Mouse (Mus musculus) limb, embryonic 15.5 days (tissue): ENCODE data around the gene Ddx39b. TPM values are rescaled to one million over a fixed set of nuclear protein-coding genes. Genes with fewer than 3 reads are reported as not detected.
A peak's percentile ranks its signal among the peaks of the same experiment; 100 is the strongest.

ENCODE experiments used
- ATAC-seq: fragments of 200-750 bp; cut with Nextera tagmentation; 2 replicates; pipeline ENCODE4 v1.8.0; 2017; ENCODE audit warnings: low read depth, moderate TSS enrichment; ENCODE audit not compliant: insufficient number of reproducible peaks, low FRiP score, low TSS enrichment
- H3K27ac ChIP-seq: fragments of 300-500 bp; sonication (generic); 2 replicates; pipeline ENCODE4 v1.5.1; 2015; ENCODE audit warnings: moderate library complexity, mild to moderate bottlenecking, inconsistent platforms
- H3K27me3 ChIP-seq: fragments of 300-500 bp; sonication (generic); 2 replicates; pipeline ENCODE4 v1.6.1; 2015; ENCODE audit warnings: inconsistent platforms
- H3K36me3 ChIP-seq: fragments of 300-500 bp; sonication (generic); 2 replicates; pipeline ENCODE4 v1.6.1; 2015; ENCODE audit warnings: inconsistent platforms
- H3K4me1 ChIP-seq: fragments of 300-500 bp; sonication (generic); 2 replicates; pipeline ENCODE4 v1.6.1; 2015; ENCODE audit warnings: inconsistent platforms
- H3K4me2 ChIP-seq: fragments of 300-500 bp; sonication (generic); 2 replicates; pipeline ENCODE4 v1.6.1; 2015; ENCODE audit warnings: mild to moderate bottlenecking, inconsistent platforms
- H3K4me3 ChIP-seq: fragments of 300-500 bp; sonication (generic); 2 replicates; pipeline ENCODE4 v1.5.1; 2015; ENCODE audit warnings: mild to moderate bottlenecking, inconsistent platforms
- H3K9ac ChIP-seq: fragments of 300-500 bp; sonication (generic); 2 replicates; pipeline ENCODE4 v1.6.1; 2015; ENCODE audit warnings: inconsistent platforms
- H3K9me3 ChIP-seq: fragments of 300-500 bp; sonication (generic); 2 replicates; pipeline ENCODE4 v1.6.1; 2016; ENCODE audit warnings: inconsistent platforms
- WGBS: fragments of 180-500 bp; shearing (Covaris S2); methylation state at CpG from one replicate; pipeline ENCODE4 v1.1.7; 2015; 5-methylcytosine and 5-hydroxymethylcytosine counted together
- polyA plus RNA-seq: library from polyadenylated mRNA; unstranded; fragments of >200 nt; fragmentation: Nextera tagmentation; extraction: Ambion mirVana; gene quantifications from 2 replicates; pipeline ENCODE4 v1.2.1, GENCODE M21; 2015

The Ddx39b gene
- polyA plus RNA-seq, 1 experiment from 2014 or later: 401 TPM

DNA sequence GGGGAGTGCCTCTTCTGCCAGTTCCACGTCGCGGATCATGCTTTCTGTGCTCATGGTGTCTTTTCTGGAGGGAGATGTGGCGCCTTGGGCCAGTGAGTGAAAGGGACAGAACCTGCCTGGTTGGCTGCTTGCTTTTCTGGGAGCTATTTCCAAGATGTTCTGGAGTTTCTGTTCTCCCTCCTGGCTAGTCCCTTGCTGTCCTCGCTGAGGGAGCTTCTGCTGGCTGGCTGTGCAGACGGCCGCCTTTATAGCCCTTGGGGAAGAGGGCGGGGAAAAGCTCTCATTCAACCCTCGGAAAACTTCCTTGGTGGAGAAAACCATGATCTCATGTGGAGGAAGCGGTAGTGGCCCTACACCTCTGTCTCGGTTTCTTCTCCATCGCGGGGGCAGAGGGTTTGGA, 39.8 kb upstream of the Ddx39b start, which contains the start of gene Tnf:
TSS of gene Tnf (minus strand) at position 221 of the 400 bp plus-strand sequence.
- Histone ChIP-seq H3K4me1 (peaks cover 4% of the 10 kb centered on the region; the same call in 1 of the 2 replicates), H3K9me3 (no peaks in the 10 kb centered on the region), H3K4me2 (0 out of 2 replicates have a peak within 1 kb of the TSS, but pooled peaks have one; percentile 5), H3K27ac (no peak within 1 kb of the TSS), H3K4me3 (peak within 1 kb of the TSS; percentile 12; the same call in 1 of the 2 replicates), H3K36me3 (no peaks in the 10 kb centered on the region), H3K27me3 (peaks cover 54% of the 10 kb centered on the region), H3K9ac (no peak within 1 kb of the TSS)
- WGBS: 23% methylated on average over 13 of the region's 13 CpGs
- no peak for ATAC-seq

- Histone ChIP-seq H3K9ac (no peak overlapping the region), H3K9me3 (no peaks in the 10 kb centered on the region), H3K4me1 (peaks cover 4% of the 10 kb centered on the region; the same call in 1 of the 2 replicates), H3K27me3 (peaks cover 51% of the 10 kb centered on the region), H3K27ac (no peak overlapping the region), H3K4me3 (no peak overlapping the region), H3K36me3 (no peaks in the 10 kb centered on the region), H3K4me2 (no peak overlapping the region)
- 71% methylated on average over 4 of the region's 4 CpGs for WGBS
- no peak for ATAC-seq
Measured at GRCm38 (mm10) chr17:35202442-35202841, 39.1 kb upstream of the Ddx39b start.

DNA sequence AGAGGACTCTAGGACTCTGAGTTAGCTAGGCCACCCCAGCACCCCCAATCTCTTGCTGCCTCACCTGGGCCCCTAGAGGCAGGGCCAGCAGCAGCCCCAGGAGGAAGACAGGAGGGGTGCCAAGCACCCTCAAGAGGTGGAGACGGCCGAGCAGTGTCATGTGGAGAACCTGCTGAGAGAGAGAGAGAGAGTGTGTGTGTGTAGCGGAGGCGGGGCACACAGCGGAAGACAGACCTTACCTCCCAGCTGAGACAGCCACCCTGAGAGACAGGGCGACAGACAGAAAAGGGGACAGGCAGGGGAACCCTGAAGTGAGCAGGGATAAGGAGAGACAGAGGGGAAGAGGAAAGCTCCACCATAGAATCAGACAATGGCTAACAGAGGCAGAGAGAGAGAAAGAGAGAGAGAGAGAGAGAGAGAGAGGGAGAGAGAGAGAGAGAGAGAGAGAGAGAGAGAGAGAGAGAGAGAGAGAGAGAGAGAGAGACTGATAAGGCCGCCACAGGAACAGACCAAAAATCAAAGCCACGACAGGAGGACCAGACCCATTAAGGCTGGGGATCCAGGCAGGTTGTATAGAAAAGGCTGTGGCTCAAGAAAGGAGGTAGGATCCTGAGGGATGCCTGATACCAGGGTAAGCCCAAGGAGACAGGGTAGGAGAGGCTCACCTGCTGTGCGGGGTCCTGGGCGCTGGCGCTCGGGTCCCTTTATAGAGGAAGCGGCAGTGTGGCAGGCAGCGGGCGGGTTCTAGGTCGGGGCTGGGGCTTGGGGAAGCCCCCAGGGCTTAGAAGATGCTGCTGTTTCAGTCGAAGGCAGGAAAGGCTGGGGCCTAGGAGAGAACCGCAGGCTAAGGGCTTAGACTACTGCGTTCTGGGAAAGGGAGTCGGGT, 36.8 kb upstream of the Ddx39b start, which contains the start of gene Lta:
TSS of gene Lta (minus strand) at position 858 of the 886 bp plus-strand sequence.
- Histone ChIP-seq H3K4me2 (no peak within 1 kb of the TSS), H3K4me1 (peaks cover 4% of the 10 kb centered on the region; the same call in 1 of the 2 replicates), H3K27me3 (peaks cover 47% of the 10 kb centered on the region), H3K27ac (no peak within 1 kb of the TSS), H3K36me3 (no peaks in the 10 kb centered on the region), H3K4me3 (no peak within 1 kb of the TSS), H3K9me3 (no peaks in the 10 kb centered on the region), H3K9ac (no peak within 1 kb of the TSS)
- no peak for ATAC-seq
- WGBS: 29% methylated on average over 20 of the region's 20 CpGs

GRCm38 (mm10) chr17:35205380-35205769, 36.2 kb upstream of the Ddx39b start:
- H3K4me1 ChIP-seq: peaks cover 4% of the 10 kb centered on the region; the same call in 1 of the 2 replicates
- no peak overlapping the region for H3K27ac ChIP-seq
- ATAC-seq: no peak
- no peaks in the 10 kb centered on the region for H3K36me3 ChIP-seq
- WGBS: 47% methylated on average over 10 of the region's 10 CpGs
- H3K9me3 ChIP-seq: no peaks in the 10 kb centered on the region
- H3K4me2 ChIP-seq: no peak overlapping the region
- H3K4me3 ChIP-seq: no peak overlapping the region
- H3K9ac ChIP-seq: no peak overlapping the region
- peaks cover 40% of the 10 kb centered on the region for H3K27me3 ChIP-seq

DNA sequence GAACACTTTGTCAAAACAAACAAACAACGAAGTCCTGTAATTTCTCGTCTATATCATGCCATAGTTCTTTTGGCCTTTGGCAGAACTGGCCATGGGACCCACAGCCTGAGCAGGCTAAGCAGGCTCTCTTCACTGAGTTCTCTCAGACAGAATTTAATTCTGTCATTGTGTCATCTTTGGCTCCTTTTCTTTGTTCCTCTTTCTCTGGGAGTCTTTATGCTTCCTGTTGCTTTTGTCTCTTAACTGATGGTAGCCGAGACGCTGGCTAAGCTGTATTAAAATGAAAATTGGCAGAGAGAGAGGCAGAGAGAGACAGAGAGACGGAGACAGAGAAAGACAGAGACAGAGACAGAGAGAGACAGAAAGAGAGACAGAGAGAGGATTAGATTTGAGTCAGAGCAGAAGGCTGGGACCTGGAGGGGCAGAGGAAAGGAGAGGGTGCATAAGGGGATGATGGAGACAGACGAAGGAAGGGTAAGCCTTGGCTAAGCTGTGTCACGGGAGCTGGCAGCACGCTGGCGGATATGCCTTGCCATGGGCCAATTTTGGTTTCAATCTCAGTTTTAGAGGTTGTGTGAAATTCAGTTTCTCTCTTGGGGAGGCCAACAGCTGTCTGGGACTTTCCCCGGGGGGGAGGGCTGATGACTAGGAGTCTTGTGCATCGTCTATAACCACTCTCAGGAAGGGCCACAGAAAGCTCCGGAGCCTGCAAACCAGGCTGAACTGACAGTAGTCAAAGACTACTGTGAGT, 31.6 kb upstream of the Ddx39b start:
- peaks cover 5% of the 10 kb centered on the region for H3K27me3 ChIP-seq
- 78% methylated on average over 12 of the region's 12 CpGs for WGBS
- no peak overlapping the region for H3K27ac ChIP-seq
- no peaks in the 10 kb centered on the region for H3K4me1 ChIP-seq
- H3K9me3 ChIP-seq: no peaks in the 10 kb centered on the region
- no peaks in the 10 kb centered on the region for H3K36me3 ChIP-seq
- H3K4me2 ChIP-seq: no peak overlapping the region
- ATAC-seq: no peak
- H3K9ac ChIP-seq: no peak overlapping the region
- no peak overlapping the region for H3K4me3 ChIP-seq

DNA sequence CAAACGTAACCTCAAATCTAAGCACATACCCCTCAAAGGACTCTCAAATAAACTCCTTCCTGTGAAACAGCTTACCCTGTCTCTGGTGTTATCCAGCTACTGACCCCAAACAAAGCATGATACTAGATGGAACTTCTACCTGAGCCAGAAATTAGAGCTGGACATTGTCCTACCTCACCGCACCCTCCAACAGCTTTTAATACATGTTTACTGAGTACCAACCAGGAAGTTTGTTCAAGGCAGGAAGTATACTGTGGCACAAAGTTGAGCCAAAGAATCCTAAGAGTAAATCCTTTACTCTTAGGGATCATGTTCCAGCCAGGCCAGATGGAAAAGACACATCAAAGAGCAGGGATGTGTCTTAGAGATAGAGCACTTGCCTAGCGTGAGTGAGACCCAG, 31.0 kb upstream of the Ddx39b start:
- Histone ChIP-seq H3K4me3 (no peak overlapping the region), H3K27me3 (no peaks in the 10 kb centered on the region), H3K9ac (no peak overlapping the region), H3K27ac (no peak overlapping the region), H3K4me1 (no peaks in the 10 kb centered on the region), H3K4me2 (no peak overlapping the region), H3K36me3 (no peaks in the 10 kb centered on the region), H3K9me3 (no peaks in the 10 kb centered on the region)
- 57% methylated on average over 3 of the region's 3 CpGs for WGBS
- no peak for ATAC-seq

DNA sequence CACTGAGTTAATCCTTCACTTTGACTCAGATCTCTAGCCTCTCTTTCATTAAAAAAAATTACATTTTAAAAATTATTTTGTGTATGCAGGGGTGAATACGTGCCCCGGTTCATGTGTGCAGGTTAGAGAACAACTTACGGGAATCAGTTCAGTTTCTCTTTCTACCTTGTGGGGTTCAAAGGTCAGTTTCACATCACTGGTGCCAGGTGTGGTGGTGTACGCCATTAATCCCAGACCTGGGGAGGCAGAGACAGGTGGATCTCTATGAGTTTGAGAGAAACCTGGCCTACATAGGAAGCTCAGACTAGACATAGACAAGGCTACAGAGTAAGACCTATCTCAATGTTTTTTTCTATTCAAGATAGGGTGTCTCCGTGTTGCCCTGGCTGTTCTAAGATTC, 28.5 kb upstream of the Ddx39b start:
- WGBS: 89% methylated on average over 5 of the region's 5 CpGs

DNA sequence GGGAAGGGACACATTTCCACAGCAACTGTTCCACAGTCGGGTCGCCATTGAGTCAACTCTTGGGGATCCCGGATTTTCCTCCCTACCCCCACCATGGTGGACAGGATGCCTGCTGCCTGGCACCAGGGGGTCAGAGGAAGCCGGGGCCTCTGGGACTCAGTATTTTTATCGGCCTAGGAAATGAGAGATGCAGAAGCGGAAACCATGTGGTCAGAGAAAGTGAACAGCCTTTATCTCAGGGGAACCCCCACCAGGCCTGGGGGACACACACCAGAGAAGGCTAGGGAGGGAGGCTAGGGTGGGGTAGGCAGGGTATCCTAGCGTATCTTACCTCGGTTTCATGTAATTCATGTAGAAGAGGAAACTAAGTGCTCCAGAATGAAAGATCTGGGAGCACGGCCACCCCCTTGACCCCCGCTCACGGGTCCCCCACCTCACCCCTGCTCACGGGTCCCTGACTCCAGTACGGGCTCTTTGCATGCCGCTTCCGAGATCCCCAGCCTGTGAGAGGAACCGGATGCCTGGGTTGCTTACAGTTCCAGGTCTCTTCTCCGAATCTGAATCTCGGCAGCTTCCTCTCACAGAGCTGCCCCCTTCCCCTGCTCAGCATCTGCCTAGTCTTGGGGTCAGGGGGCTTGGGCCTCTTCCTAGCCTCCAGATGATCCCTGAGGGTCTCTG, 22.9 kb upstream of the Ddx39b start:
- ATAC-seq: no peak
- H3K9me3 ChIP-seq: no peaks in the 10 kb centered on the region
- H3K4me1 ChIP-seq: 0 out of 2 replicates have a peak, but pooled peaks cover 6% of the 10 kb centered on the region
- WGBS: 75% methylated on average over 18 of the region's 18 CpGs
- H3K9ac ChIP-seq: no peak overlapping the region
- H3K4me3 ChIP-seq: no peak overlapping the region
- H3K27ac ChIP-seq: no peak overlapping the region
- H3K4me2 ChIP-seq: no peak overlapping the region
- no peaks in the 10 kb centered on the region for H3K27me3 ChIP-seq
- H3K36me3 ChIP-seq: peaks cover 13% of the 10 kb centered on the region

More for the DNA sequence above, 28.5 kb upstream of the Ddx39b start:
- no peaks in the 10 kb centered on the region for H3K27me3 ChIP-seq
- H3K9me3 ChIP-seq: no peaks in the 10 kb centered on the region
- H3K9ac ChIP-seq: no peak overlapping the region
- H3K4me1 ChIP-seq: no peaks in the 10 kb centered on the region
- H3K4me2 ChIP-seq: no peak overlapping the region
- ATAC-seq: no peak
- no peak overlapping the region for H3K27ac ChIP-seq
- no peaks in the 10 kb centered on the region for H3K36me3 ChIP-seq
- H3K4me3 ChIP-seq: no peak overlapping the region

DNA sequence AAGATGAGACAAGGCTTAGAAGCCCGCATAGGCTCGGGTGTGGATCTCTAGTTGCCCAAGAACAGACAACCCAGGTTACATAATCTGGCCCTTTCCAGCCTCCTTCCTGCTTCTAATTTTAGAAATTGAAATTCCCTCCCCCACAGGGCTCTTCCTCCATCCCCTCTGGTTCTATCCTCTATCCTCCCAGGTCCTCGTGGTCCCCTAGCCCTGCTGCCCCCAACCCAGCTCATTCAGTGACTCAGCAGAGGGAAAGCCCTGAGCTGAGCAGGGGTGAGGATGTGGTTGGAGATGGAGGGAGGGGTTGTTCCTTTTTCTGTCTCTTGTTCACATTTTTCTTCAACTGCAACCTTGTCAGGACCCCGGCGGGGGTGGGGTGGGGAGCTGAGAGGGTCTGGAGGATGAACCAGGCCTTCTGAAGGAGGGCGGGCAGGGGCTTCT, 21.9 kb upstream of the Ddx39b start:
- Histone ChIP-seq H3K36me3 (peaks cover 13% of the 10 kb centered on the region), H3K27me3 (no peaks in the 10 kb centered on the region), H3K9ac (no peak overlapping the region), H3K4me3 (no peak overlapping the region), H3K9me3 (no peaks in the 10 kb centered on the region), H3K27ac (no peak overlapping the region), H3K4me2 (no peak overlapping the region), H3K4me1 (0 out of 2 replicates have a peak, but pooled peaks cover 6% of the 10 kb centered on the region)
- WGBS: 81% methylated on average over 6 of the region's 6 CpGs
- ATAC-seq: no peak

DNA sequence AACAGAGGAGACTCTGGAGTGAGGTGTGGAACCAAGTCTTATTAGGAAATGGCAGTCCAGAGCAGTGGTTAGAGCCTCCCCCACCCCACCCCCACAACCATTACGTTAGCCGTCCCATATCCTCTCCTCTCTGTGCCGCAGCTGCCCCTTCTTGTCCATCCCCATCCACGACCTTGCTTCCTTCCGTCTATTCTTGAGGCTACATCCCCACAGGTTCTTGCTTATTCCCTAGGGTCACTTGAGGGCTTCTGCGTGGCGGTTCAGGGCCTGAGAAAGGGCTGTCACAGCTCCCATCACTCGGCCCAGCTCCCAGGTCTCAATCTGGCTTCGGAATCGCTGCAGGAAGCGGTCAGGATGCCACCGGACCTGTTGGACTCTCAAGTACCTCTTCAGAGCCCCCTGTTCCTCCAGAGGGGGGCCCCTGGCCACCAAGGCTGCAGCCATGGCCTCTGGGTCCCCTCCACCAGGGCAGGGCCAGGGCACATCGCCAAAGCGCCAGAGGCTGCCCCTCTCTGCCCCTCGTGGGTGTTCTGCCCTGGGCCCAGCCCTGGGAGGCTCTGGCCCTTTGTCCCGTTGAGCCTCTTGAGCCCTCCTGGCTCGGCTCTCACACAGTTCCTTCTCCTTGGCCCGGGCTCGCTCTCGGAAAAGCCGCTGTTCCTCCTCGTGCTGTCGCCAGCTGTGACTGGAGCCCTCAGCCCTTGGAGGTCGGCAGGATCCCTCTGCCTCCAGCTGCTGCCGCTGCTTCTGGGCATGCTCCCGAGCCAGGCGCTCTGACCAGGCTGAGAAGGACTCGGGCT, 21.2 kb upstream of the Ddx39b start, which contains the start of gene Gm16181:
TSS of gene Gm16181 (plus strand) at position 679 of the 797 bp plus-strand sequence.
- Histone ChIP-seq H3K27me3 (no peaks in the 10 kb centered on the region), H3K4me2 (no peak within 1 kb of the TSS), H3K9me3 (no peaks in the 10 kb centered on the region), H3K4me3 (no peak within 1 kb of the TSS), H3K27ac (no peak within 1 kb of the TSS), H3K4me1 (0 out of 2 replicates have a peak, but pooled peaks cover 6% of the 10 kb centered on the region), H3K9ac (no peak within 1 kb of the TSS), H3K36me3 (peaks cover 18% of the 10 kb centered on the region)
- ATAC-seq: no peak
- WGBS: 83% methylated on average over 28 of the region's 28 CpGs

GRCm38 (mm10) chr17:35222299-35222698, 19.2 kb upstream of the Ddx39b start:
- ATAC-seq: no peak
- Histone ChIP-seq H3K36me3 (peaks cover 26% of the 10 kb centered on the region), H3K4me2 (no peak overlapping the region), H3K27ac (0 out of 2 replicates have a peak overlapping the region, but pooled peaks have one; percentile 33), H3K4me3 (no peak overlapping the region), H3K9me3 (no peaks in the 10 kb centered on the region), H3K4me1 (0 out of 2 replicates have a peak, but pooled peaks cover 6% of the 10 kb centered on the region), H3K9ac (no peak overlapping the region), H3K27me3 (no peaks in the 10 kb centered on the region)
- 78% methylated on average over 6 of the region's 6 CpGs for WGBS
